Mouse (Mus musculus) heart, embryonic 15.5 days (tissue): ENCODE results near the gene Gm21958. TPM values are rescaled to one million over a fixed set of nuclear protein-coding genes. Genes with fewer than 3 reads are reported as not detected.

ENCODE experiments used
- ATAC-seq: fragments of 200-750 bp; cut with Nextera tagmentation; replicated peaks from 2 replicates; pipeline ENCODE4 v1.8.0; 2017; ENCODE audit warnings: low read depth, moderate TSS enrichment; ENCODE audit not compliant: insufficient number of reproducible peaks, insufficient read depth, low FRiP score
- H3K27ac ChIP-seq: fragments of 300-500 bp; sonication (generic); 2 replicates; pipeline ENCODE4 v1.5.1; 2015; ENCODE audit warnings: mild to moderate bottlenecking, inconsistent platforms
- H3K27me3 ChIP-seq: fragments of 300-500 bp; sonication (generic); 2 replicates; pipeline ENCODE4 v1.6.1; 2015; ENCODE audit warnings: inconsistent platforms
- H3K36me3 ChIP-seq: fragments of 300-500 bp; sonication (generic); 2 replicates; pipeline ENCODE4 v1.6.1; 2015; ENCODE audit warnings: mild to moderate bottlenecking, inconsistent platforms
- H3K4me1 ChIP-seq: fragments of 300-500 bp; sonication (generic); replicated peaks from 2 replicates; pipeline ENCODE4 v1.6.1; 2015; ENCODE audit warnings: inconsistent platforms
- H3K4me2 ChIP-seq: fragments of 300-500 bp; sonication (generic); 2 replicates; pipeline ENCODE4 v1.6.1; 2015; ENCODE audit warnings: inconsistent platforms, mild to moderate bottlenecking, moderate library complexity
- H3K4me3 ChIP-seq: fragments of 300-500 bp; sonication (generic); 2 replicates; pipeline ENCODE4 v1.5.1; 2015; ENCODE audit warnings: mild to moderate bottlenecking, inconsistent platforms
- H3K9ac ChIP-seq: fragments of 300-500 bp; sonication (generic); 2 replicates; pipeline ENCODE4 v1.6.1; 2015; ENCODE audit warnings: mild to moderate bottlenecking, inconsistent platforms
- H3K9me3 ChIP-seq: fragments of 300-500 bp; sonication (generic); replicated peaks from 2 replicates; pipeline ENCODE4 v1.6.1; 2016; ENCODE audit warnings: inconsistent platforms
- whole genome bisulfite sequencing: fragments of 180-500 bp; shearing (Covaris S2); methylation state at CpG from one replicate; pipeline ENCODE4 v1.1.7; 2015; ENCODE audit warnings: mixed read lengths; 5-methylcytosine and 5-hydroxymethylcytosine counted together
- polyA plus RNA-seq: library from polyadenylated mRNA; unstranded; fragments of >200 nt; fragmentation: Nextera tagmentation; extraction: Ambion mirVana; gene quantifications from 2 replicates; pipeline ENCODE4 v1.2.1, GENCODE M21; 2015

Gene Gm21958
- polyA plus RNA-seq, 1 experiment from 2014 or later, result 0.26 TPM

DNA sequence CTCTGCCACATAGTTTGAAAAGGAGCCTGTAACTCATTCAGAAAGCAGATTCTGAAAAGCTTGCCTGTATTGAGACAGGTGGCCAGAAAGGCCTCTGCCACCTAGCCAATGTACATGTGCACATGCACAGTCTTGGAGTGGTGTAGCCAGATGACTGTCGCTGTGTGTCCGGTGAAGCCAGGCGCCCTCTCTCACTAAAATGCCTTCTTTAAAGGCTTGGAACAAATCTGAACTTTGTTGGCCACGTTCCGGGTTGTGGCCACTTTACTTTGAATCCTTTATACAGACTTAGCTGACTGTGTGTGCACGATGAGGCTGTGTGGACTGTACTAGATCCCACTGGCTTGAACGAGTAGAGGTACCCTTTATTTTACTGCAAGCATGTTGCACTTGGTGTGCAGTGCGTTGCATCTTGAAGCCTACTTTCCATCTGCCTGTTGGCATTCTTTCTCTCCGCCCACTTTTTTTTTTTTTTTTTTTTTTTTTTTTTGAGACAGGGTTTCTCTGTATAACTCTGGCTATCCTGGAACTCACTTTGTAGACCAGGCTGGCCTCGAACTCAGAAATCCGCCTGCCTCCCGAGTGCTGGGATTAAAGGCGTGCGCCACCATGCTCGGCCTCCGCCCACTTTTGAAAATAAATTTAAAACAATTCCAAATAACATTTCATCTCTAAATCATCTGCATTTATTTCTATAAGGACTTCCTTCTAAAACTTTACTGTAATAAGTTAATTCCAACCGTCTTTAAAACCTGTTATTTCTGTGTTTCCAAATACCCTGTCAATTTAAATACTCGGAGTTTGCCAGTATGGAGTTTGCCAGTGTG, 22.2 kb upstream of the Gm21958 start:
- H3K9ac ChIP-seq, result peak overlapping the region; percentile 97
- no peaks in the 10 kb centered on the region for H3K9me3 ChIP-seq
- no peak for ATAC-seq
- H3K36me3 ChIP-seq, result peaks cover 33% of the 10 kb centered on the region
- peaks cover 20% of the 10 kb centered on the region for H3K4me1 ChIP-seq
- peak overlapping the region; percentile 95 for H3K4me2 ChIP-seq
- peak overlapping the region; percentile 86 for H3K4me3 ChIP-seq
- H3K27ac ChIP-seq, result peak overlapping the region; percentile 100
- WGBS, result 52% methylated on average over 18 of the region's 18 CpGs
- H3K27me3 ChIP-seq, result no peaks in the 10 kb centered on the region

GRCm38 (mm10) chr3:54735247-54736046, 21.3 kb upstream of the Gm21958 start, which contains the start of the genes Exosc8 and Alg5:
Gene Exosc8 (minus strand): TSS chr3:54735393.
Gene Alg5 (plus strand): TSS chr3:54735539.
- peak within 1 kb of the TSS; percentile 95 for H3K4me2 ChIP-seq
- H3K4me3 ChIP-seq, result peak within 1 kb of the TSS; percentile 86
- ATAC-seq, result peak; percentile 91

DNA sequence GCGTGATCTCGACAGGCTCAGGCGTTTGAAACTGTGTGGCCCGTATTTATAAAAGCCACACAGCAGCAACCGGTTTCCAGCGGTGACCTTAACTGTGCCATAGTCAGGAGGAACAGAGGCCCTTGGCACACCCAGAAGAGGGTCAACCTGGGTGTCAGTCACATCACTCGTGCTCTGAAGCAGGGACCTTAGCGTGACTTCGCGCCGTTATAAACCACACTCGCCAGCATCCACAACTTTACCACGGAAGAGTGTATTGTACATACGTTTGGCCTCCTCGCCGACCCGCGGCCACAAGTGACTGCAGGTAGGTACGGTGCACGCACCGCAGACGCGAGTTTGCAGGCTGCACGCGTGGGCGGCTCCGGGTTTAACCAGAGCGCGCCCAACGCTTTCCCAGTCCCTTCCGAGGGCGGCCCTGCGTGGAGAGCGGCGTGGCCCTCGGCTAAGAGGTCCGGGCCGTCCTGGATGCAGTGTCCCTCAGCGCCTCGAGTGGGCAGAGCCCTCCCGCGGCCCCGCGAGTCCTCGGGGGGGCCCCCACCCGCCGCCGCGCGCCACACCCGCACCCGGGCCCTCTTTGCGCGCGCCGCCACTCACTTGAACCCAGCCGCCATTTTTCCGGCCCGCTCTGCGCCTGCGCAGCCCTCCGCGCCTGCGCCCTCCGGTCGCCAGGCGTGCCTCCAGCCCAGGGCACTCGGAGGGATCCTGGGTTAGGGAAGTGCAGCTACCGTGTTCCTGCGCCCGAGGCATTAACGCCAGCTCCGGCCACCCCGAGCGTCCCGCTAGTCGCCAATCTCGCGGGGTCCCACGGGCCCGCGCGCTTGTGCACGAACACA, 20.5 kb upstream of the Gm21958 start:
- peak overlapping the region; percentile 95 for H3K4me2 ChIP-seq
- no peaks in the 10 kb centered on the region for H3K27me3 ChIP-seq
- WGBS, result under 1% methylated on average over 84 of the region's 84 CpGs
- peaks cover 20% of the 10 kb centered on the region for H3K4me1 ChIP-seq
- peak overlapping the region; percentile 100 for H3K27ac ChIP-seq
- H3K4me3 ChIP-seq, result peak overlapping the region; percentile 86
- peaks cover 41% of the 10 kb centered on the region for H3K36me3 ChIP-seq
- peak; percentile 95 for ATAC-seq
- no peaks in the 10 kb centered on the region for H3K9me3 ChIP-seq
- peak overlapping the region; percentile 97 for H3K9ac ChIP-seq

More at GRCm38 (mm10) chr3:54735247-54736046, 21.3 kb upstream of the Gm21958 start, which contains the start of the genes Exosc8 and Alg5:
- Histone ChIP-seq H3K9ac (peak within 1 kb of the TSS; percentile 97), H3K27ac (peak within 1 kb of the TSS; percentile 100), H3K27me3 (no peaks in the 10 kb centered on the region), H3K36me3 (peaks cover 34% of the 10 kb centered on the region), H3K4me1 (peaks cover 20% of the 10 kb centered on the region), H3K9me3 (no peaks in the 10 kb centered on the region)
- WGBS, result under 1% methylated on average over 61 of the region's 65 CpGs

DNA sequence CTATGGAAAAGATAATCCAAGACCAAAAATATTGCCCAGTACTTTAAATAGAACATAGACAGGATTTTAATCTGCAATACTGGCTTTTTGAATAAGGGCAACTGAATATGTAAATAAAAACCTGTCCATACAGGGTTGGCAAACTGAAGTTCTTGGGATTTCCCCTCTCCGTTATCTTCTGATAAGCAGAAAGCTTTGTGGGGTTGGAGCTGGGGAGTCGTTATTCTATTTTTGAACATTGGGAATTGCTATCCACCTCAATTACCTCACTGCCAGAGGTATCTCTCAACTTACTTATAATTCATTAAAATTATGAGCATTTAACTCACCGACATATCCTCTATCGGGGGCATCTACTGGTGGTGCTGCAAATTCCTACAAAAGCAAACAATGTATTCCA, 18.2 kb upstream of the Gm21958 start:
- H3K4me2 ChIP-seq, result no peak overlapping the region
- 67% methylated on average over 4 of the region's 4 CpGs for WGBS

GRCm38 (mm10) chr3:54731626-54732150, 17.5 kb upstream of the Gm21958 start:
- no peaks in the 10 kb centered on the region for H3K9me3 ChIP-seq
- H3K36me3 ChIP-seq, result peaks cover 61% of the 10 kb centered on the region
- no peak overlapping the region for H3K27ac ChIP-seq
- H3K27me3 ChIP-seq, result no peaks in the 10 kb centered on the region
- H3K9ac ChIP-seq, result no peak overlapping the region
- 81% methylated on average over 8 of the region's 8 CpGs for WGBS
- peaks cover 20% of the 10 kb centered on the region for H3K4me1 ChIP-seq
- H3K4me3 ChIP-seq, result no peak overlapping the region
- ATAC-seq, result no peak
- H3K4me2 ChIP-seq, result no peak overlapping the region

More for the DNA sequence above, 18.2 kb upstream of the Gm21958 start:
- Histone ChIP-seq H3K4me3 (no peak overlapping the region), H3K4me1 (peaks cover 20% of the 10 kb centered on the region), H3K27ac (no peak overlapping the region), H3K9me3 (no peaks in the 10 kb centered on the region), H3K36me3 (peaks cover 54% of the 10 kb centered on the region), H3K9ac (no peak overlapping the region), H3K27me3 (no peaks in the 10 kb centered on the region)
- no peak for ATAC-seq

DNA sequence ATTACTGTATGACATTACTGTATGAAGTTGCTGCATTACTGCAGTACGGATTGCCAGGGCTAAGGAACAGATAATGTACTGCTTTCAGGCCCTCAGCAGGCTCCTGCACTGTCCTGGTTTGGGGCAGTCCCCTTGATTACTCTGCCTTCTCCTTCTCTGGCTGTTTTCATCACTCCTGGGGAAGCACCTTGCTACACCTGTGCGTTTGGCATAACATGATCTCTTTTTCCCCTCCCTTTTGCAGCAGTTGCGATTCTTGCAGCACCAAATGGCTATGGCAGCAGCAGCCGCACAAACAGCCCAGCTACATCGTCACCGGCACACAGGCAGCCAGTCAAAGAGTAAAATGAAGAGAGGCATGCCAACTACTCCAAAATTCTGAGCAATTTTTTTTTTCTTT, 13.9 kb upstream of the Gm21958 start:
- 86% methylated on average over 6 of the region's 6 CpGs for WGBS
- H3K36me3 ChIP-seq, result peaks cover 69% of the 10 kb centered on the region

GRCm38 (mm10) chr3:54727588-54727987, 13.4 kb upstream of the Gm21958 start:
- Histone ChIP-seq H3K4me3 (no peak overlapping the region), H3K9me3 (no peaks in the 10 kb centered on the region), H3K27ac (no peak overlapping the region), H3K4me2 (no peak overlapping the region), H3K36me3 (peaks cover 69% of the 10 kb centered on the region), H3K27me3 (no peaks in the 10 kb centered on the region), H3K4me1 (peaks cover 2% of the 10 kb centered on the region; the same call in 1 of the 2 replicates), H3K9ac (no peak overlapping the region)
- 89% methylated on average over 2 of the region's 2 CpGs for WGBS
- ATAC-seq, result no peak

More for the DNA sequence above, 13.9 kb upstream of the Gm21958 start:
- peaks cover 7% of the 10 kb centered on the region for H3K4me1 ChIP-seq
- H3K4me3 ChIP-seq, result no peak overlapping the region
- H3K9me3 ChIP-seq, result no peaks in the 10 kb centered on the region
- H3K4me2 ChIP-seq, result no peak overlapping the region
- no peak overlapping the region for H3K9ac ChIP-seq
- no peak for ATAC-seq
- no peaks in the 10 kb centered on the region for H3K27me3 ChIP-seq
- no peak overlapping the region for H3K27ac ChIP-seq

GRCm38 (mm10) chr3:54725344-54725743, 11.2 kb upstream of the Gm21958 start:
- WGBS, result 74% methylated on average over 2 of the region's 2 CpGs
- Histone ChIP-seq H3K27ac (no peak overlapping the region), H3K4me2 (no peak overlapping the region), H3K36me3 (peaks cover 69% of the 10 kb centered on the region), H3K4me1 (no peaks in the 10 kb centered on the region), H3K4me3 (no peak overlapping the region), H3K27me3 (no peaks in the 10 kb centered on the region), H3K9ac (no peak overlapping the region), H3K9me3 (no peaks in the 10 kb centered on the region)
- ATAC-seq, result no peak

DNA sequence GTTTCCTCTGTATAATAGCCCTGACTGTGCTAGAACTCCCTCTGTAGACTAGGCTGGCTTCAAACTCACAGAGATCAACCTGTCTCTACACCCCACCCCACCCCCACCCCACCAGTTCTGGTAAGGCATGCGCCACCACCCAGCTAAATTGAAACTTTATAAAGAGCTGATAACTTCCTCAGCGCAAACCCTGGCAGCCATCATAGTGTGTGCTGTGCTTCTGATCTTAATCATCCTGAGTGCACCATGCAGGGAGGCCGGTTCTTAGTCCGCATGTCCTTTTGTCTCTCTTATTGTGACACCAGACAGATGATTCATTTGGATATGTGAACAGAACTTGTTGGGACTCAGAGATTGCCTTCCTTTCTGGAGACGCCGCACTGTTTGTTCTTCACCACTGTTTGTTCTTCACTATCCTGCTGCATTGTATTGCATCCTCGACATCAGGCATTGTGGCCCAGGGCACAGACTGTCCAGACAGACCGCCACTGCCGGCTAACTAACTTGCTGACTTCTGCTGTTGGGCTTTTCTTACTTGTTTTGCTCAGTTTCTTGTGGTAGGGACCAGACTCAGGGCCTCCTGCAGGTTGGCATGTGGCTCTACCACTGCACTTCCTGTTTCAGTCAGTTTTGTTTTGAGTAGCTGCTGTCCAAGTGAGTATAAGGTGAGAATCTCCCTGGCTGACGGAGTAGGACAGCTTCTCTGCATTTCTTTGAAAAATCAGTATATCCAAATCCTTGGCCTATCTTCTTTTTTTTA, 9.8 kb upstream of the Gm21958 start:
- Histone ChIP-seq H3K27ac (no peak overlapping the region), H3K27me3 (no peaks in the 10 kb centered on the region), H3K36me3 (peaks cover 59% of the 10 kb centered on the region), H3K4me3 (no peak overlapping the region), H3K4me2 (no peak overlapping the region), H3K9ac (no peak overlapping the region), H3K9me3 (no peaks in the 10 kb centered on the region), H3K4me1 (no peaks in the 10 kb centered on the region)
- no peak for ATAC-seq
- 79% methylated on average over 10 of the region's 10 CpGs for WGBS

DNA sequence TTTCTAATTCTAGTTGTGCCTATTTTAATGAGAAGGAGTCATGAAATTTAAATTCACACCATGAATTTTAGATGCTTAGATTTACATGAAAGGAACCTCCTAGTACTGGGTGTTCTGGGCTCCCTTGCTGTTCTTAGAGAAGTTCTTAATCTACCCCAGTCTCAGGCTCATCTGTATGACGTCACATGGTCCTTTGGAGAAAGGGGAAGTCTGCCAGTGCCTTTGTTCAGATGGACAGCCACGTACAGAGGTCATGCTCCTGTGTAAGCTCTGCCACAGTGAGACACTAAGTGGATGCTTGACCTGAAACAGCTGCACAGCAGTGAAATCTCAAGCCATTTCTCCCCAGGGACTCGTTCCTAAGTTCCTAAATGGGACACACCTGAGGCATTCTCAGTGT, 4.8 kb upstream of the Gm21958 start:
- Histone ChIP-seq H3K9me3 (no peaks in the 10 kb centered on the region), H3K4me2 (no peak overlapping the region), H3K4me1 (no peaks in the 10 kb centered on the region), H3K9ac (no peak overlapping the region), H3K27me3 (no peaks in the 10 kb centered on the region), H3K4me3 (no peak overlapping the region), H3K36me3 (peaks cover 73% of the 10 kb centered on the region), H3K27ac (no peak overlapping the region)
- WGBS, result 71% methylated on average over 3 of the region's 3 CpGs
- ATAC-seq, result no peak
